Mouse (Mus musculus): ENCODE data around the gene Gm42957.
A peak's percentile ranks its signal among the peaks of the same experiment; 100 is the strongest.

- peak; percentile 55; the same call in 1 of the 2 replicates for TF ChIP-seq CTCF (IDR thresholded peaks at IDR 0.05; ENCODE audit: extremely low read depth, insufficient read length, insufficient replicate concordance, low read depth, low read length)
- no peak for TF ChIP-seq POLR2A (IDR thresholded peaks at IDR 0.05; ENCODE audit: low read depth, low read length)
These were observed 9.9 kb downstream of the Gm42957 start, which contains the start of gene Itga10 for GRCm38 (mm10) chr3:96645018-96645649.
